Mouse (Mus musculus): Measurements from ENCODE around the gene Ugt1a1. TPM values are rescaled to one million over a fixed set of nuclear protein-coding genes. Genes with fewer than 3 reads are reported as not detected.
"Not testable (repeated sequence)": the region's sequence is repeated elsewhere in the genome, so short reads cannot be mapped to it uniquely, and the experiment has no call there.

Ugt1a1 gene
- polyA plus RNA-seq, 2 experiments = 0.17 TPM; not detected in 1

- 29% methylated on average over 2 of the region's 2 CpGs for WGBS (ENCODE audit: insufficient replicate concordance)
- H3K4me1 ChIP-seq (replicated peaks; ENCODE audit: control insufficient read depth in 2 of 2, insufficient read depth in 2 of 2, low read length in 1 of 2) = no peaks in the 10 kb centered on the region
- no peaks in the 10 kb centered on the region for H3K36me3 ChIP-seq (replicated peaks; ENCODE audit: control insufficient read depth, insufficient read depth, low read depth)
- DNase-seq (ENCODE audit: low read depth in 3 of 3, low spot score in 3 of 3) (no peak), ATAC-seq (ENCODE audit: insufficient read depth) (no peak)
- no peaks in the 10 kb centered on the region for H3K27me3 ChIP-seq (ENCODE audit: control insufficient read depth, insufficient read depth, low read length)
- H3K27ac ChIP-seq = no peak overlapping the region
- no peak for TF ChIP-seq EP300 (IDR thresholded peaks at IDR 0.05; ENCODE audit: low read depth)
- no peak for TF ChIP-seq CTCF (IDR thresholded peaks at IDR 0.05; ENCODE audit: low read depth)
- H3K4me3 ChIP-seq (ENCODE audit: insufficient read depth in 1 of 2, low read depth in 2 of 2, low read length in 2 of 2) = no peak overlapping the region
- no peak overlapping the region for H3K4me2 ChIP-seq (ENCODE audit: low read depth)
- H3K9me3 ChIP-seq (ENCODE audit: control insufficient read depth, low read length) = peaks cover 2% of the 10 kb centered on the region
- H3K9ac ChIP-seq (replicated peaks) = no peak overlapping the region
Measured at GRCm38 (mm10) chr1:88222216-88222615, 10.5 kb downstream of the Ugt1a1 start.

GRCm38 (mm10) chr1:88223011-88223515 is 11.3 kb downstream of the Ugt1a1 start:
- ATAC-seq (ENCODE audit: insufficient read depth); DNase-seq (ENCODE audit: low read depth in 3 of 3, low spot score in 3 of 3): not testable (repeated sequence)

DNA sequence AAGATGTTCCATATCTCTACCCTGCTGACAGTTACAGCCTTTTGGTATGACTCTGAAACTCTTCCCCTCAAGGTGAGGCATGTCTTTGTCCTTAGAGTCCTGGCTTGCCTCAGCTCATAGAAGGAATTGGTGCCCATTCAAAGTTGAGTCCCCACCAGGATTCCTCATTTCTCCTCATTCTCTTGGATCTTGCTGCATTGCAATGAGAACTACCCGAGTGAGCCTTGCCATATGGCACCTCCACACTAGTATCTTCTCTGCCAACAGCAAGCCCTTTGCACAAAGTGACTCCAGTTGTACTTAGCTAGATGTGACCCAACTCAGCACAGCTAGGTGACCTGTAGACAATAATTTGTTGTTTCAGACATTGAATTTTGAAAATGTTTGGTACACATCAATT is 11.8 kb downstream of the Ugt1a1 start:
- Histone ChIP-seq H3K36me3 (replicated peaks; ENCODE audit: control insufficient read depth, insufficient read depth, low read depth) (no peaks in the 10 kb centered on the region), H3K4me2 (ENCODE audit: low read depth) (no peak overlapping the region), H3K27ac (no peak overlapping the region), H3K4me3 (ENCODE audit: insufficient read depth in 1 of 2, low read depth in 2 of 2, low read length in 2 of 2) (no peak overlapping the region), H3K9me3 (ENCODE audit: control insufficient read depth, low read length) (peaks cover 2% of the 10 kb centered on the region), H3K4me1 (replicated peaks; ENCODE audit: control insufficient read depth in 2 of 2, insufficient read depth in 2 of 2, low read length in 1 of 2) (no peaks in the 10 kb centered on the region), H3K27me3 (ENCODE audit: control insufficient read depth, insufficient read depth, low read length) (no peaks in the 10 kb centered on the region), H3K9ac (replicated peaks) (no peak overlapping the region)
- no peak for ATAC-seq (ENCODE audit: insufficient read depth)
- WGBS (ENCODE audit: insufficient replicate concordance) = 21% methylated on average over 1 of the region's 1 CpGs
- DNase-seq (ENCODE audit: low read depth in 3 of 3, low spot score in 3 of 3) = no peak
- TF ChIP-seq EP300 (IDR thresholded peaks at IDR 0.05; ENCODE audit: low read depth) = no peak
- no peak for TF ChIP-seq CTCF (IDR thresholded peaks at IDR 0.05; ENCODE audit: low read depth)

More at GRCm38 (mm10) chr1:88223011-88223515, 11.3 kb downstream of the Ugt1a1 start:
- not testable (repeated sequence) for H3K36me3 ChIP-seq (replicated peaks; ENCODE audit: control insufficient read depth, insufficient read depth, low read depth); H3K27me3 ChIP-seq (ENCODE audit: control insufficient read depth, insufficient read depth, low read length); H3K4me3 ChIP-seq (ENCODE audit: insufficient read depth in 1 of 2, low read depth in 2 of 2, low read length in 2 of 2); H3K4me2 ChIP-seq (ENCODE audit: low read depth); H3K27ac ChIP-seq; H3K9me3 ChIP-seq (ENCODE audit: control insufficient read depth, low read length); H3K4me1 ChIP-seq (replicated peaks; ENCODE audit: control insufficient read depth in 2 of 2, insufficient read depth in 2 of 2, low read length in 1 of 2); H3K9ac ChIP-seq (replicated peaks)

DNA sequence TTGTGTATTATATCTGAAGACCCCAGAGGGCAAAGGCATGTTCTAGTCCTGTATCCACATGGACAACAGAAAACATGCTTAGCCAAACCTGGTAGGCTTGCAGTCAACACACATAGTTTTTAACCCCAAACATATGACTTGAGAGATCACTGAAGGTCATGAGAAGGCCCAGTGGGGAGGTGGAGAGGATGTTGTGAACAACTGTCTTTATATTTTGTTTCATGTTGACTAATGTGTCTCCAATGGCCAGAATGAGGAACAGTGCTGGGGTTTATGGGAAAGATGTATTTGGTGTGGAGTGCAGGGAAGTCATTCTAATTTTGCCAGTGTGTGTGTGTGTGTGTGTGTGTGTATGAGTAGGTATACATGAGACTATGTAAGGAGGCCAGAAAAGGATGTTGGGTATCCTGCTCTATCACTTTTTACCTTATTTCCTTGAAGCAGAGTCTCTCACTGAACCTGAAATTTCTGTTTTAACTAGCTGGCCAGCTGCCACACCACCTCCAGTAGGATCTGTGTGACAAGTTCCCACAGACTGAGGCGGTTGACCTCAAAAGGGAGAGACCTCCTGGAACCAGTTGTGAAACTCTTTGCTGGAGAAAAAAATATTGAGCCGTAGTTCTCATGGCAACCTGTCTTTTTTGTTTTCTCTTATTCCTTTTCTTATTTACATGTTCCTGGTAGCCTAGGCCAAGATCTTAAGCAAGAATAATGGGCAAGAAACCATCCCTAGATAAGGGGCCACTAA is 12.4 kb downstream of the Ugt1a1 start:
- Histone ChIP-seq H3K9ac (replicated peaks) (no peak overlapping the region), H3K4me3 (ENCODE audit: insufficient read depth in 1 of 2, low read depth in 2 of 2, low read length in 2 of 2) (no peak overlapping the region), H3K4me1 (replicated peaks; ENCODE audit: control insufficient read depth in 2 of 2, insufficient read depth in 2 of 2, low read length in 1 of 2) (no peaks in the 10 kb centered on the region), H3K27me3 (ENCODE audit: control insufficient read depth, insufficient read depth, low read length) (no peaks in the 10 kb centered on the region), H3K36me3 (replicated peaks; ENCODE audit: control insufficient read depth, insufficient read depth, low read depth) (no peaks in the 10 kb centered on the region), H3K27ac (no peak overlapping the region), H3K9me3 (ENCODE audit: control insufficient read depth, low read length) (peaks cover 2% of the 10 kb centered on the region), H3K4me2 (ENCODE audit: low read depth) (no peak overlapping the region)
- no peak for TF ChIP-seq CTCF (IDR thresholded peaks at IDR 0.05; ENCODE audit: low read depth)
- TF ChIP-seq EP300 (IDR thresholded peaks at IDR 0.05; ENCODE audit: low read depth) = no peak
- DNase-seq (ENCODE audit: low read depth in 3 of 3, low spot score in 3 of 3) (no peak), ATAC-seq (ENCODE audit: insufficient read depth) (no peak)
- WGBS (ENCODE audit: insufficient replicate concordance) = 43% methylated on average over 2 of the region's 2 CpGs

DNA sequence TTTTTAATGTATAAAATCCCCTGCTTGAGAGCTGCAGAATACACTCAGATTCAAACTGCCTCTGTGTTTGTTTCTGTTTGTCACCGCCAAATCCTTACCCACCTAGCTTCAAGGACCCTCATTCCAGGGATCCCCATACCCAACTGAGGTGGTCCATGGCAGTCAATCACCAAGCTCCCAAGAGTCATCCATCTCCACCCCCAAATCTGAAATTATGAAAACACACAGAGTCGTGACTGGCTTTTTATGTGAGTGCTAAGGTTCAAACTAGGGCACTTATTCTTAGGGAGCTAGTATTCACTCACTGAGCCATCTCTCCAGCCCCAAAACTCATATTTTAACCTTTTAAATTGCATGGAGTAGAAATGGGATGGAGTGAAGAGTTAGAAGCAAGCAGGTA is 13.5 kb downstream of the Ugt1a1 start:
- H3K36me3 ChIP-seq (replicated peaks; ENCODE audit: control insufficient read depth, insufficient read depth, low read depth); ATAC-seq (ENCODE audit: insufficient read depth): not testable (repeated sequence)

More for the DNA sequence above, 13.5 kb downstream of the Ugt1a1 start:
- H3K9ac ChIP-seq (replicated peaks); H3K4me1 ChIP-seq (replicated peaks; ENCODE audit: control insufficient read depth in 2 of 2, insufficient read depth in 2 of 2, low read length in 1 of 2); H3K4me3 ChIP-seq (ENCODE audit: insufficient read depth in 1 of 2, low read depth in 2 of 2, low read length in 2 of 2); H3K27ac ChIP-seq; H3K27me3 ChIP-seq (ENCODE audit: control insufficient read depth, insufficient read depth, low read length); H3K9me3 ChIP-seq (ENCODE audit: control insufficient read depth, low read length); DNase-seq (ENCODE audit: low read depth in 3 of 3, low spot score in 3 of 3); H3K4me2 ChIP-seq (ENCODE audit: low read depth): not testable (repeated sequence)
- WGBS (ENCODE audit: insufficient replicate concordance) = 27% methylated on average over 2 of the region's 2 CpGs

All from liver, embryonic 14.5 days (tissue).